Mouse (Mus musculus) CH12.LX (cell line): ENCODE results near the gene Apobr. TPM values are rescaled to one million over a fixed set of nuclear protein-coding genes. Genes with fewer than 3 reads are reported as not detected.

Source experiments
- DNase-seq: peaks from one replicate; pipeline ENCODE4 v3.0.0-alpha.2; 2013; ENCODE audit errors: extremely low read depth
- H3K27ac ChIP-seq: 2 replicates; pipeline ENCODE4 v1.5.1; 2012; ENCODE audit warnings: low read depth, mild to moderate bottlenecking, control low read depth, moderate library complexity; ENCODE audit not compliant: insufficient read depth
- H3K27me3 ChIP-seq: replicated peaks from 2 replicates; pipeline ENCODE3; 2012; ENCODE audit warnings: inconsistent platforms
- H3K36me3 ChIP-seq, 2 experiments: replicated peaks in 1 of 2; 2 replicates each; pipeline versions ENCODE3 to v1.6.1; 2012; ENCODE audit warnings: inconsistent platforms in 1 of 2, low read length in 1 of 2, mild to moderate bottlenecking in 1 of 2, mixed read lengths in 1 of 2, moderate library complexity in 1 of 2; ENCODE audit not compliant: control insufficient read depth in 1 of 2, insufficient read depth in 1 of 2
- H3K4me1 ChIP-seq, 2 experiments: 2 replicates each; pipeline ENCODE4 v1.6.1; 2012; ENCODE audit warnings: inconsistent platforms in 1 of 2, moderate library complexity in 1 of 2; ENCODE audit not compliant: insufficient read depth in 2 of 2, control insufficient read depth in 1 of 2
- H3K4me2 ChIP-seq: 2 replicates; pipeline ENCODE4 v1.6.1; 2012; ENCODE audit warnings: low read depth, mild to moderate bottlenecking, control low read depth; ENCODE audit not compliant: poor library complexity, insufficient read depth, severe bottlenecking
- H3K4me3 ChIP-seq, 3 experiments: fragments of 150-350 bp in 1 of 3; sonication (generic) in 1 of 3; replicated peaks in 1 of 3; 2 replicates each; pipeline versions ENCODE3 to v1.5.1; 2011 to 2012; ENCODE audit warnings: low read depth in 2 of 3, low read length in 2 of 3, mild to moderate bottlenecking in 2 of 3, moderate library complexity in 2 of 3, control low read depth in 1 of 3, improper control_type of control experiment in 1 of 3, inconsistent platforms in 1 of 3, mixed read lengths in 1 of 3; ENCODE audit not compliant: poor library complexity in 1 of 3
- H3K79me2 ChIP-seq: replicated peaks from 2 replicates; pipeline ENCODE4 v1.6.1; 2012; ENCODE audit warnings: mild to moderate bottlenecking, moderate library complexity; ENCODE audit not compliant: control insufficient read depth, poor library complexity, insufficient read depth, severe bottlenecking; ENCODE audit errors: extremely low read depth
- H3K9ac ChIP-seq: 2 replicates; pipeline ENCODE4 v1.6.1; 2012; ENCODE audit warnings: low read depth, mild to moderate bottlenecking, control low read depth, moderate library complexity; ENCODE audit not compliant: insufficient read depth
- H3K9me3 ChIP-seq: replicated peaks from 2 replicates; pipeline ENCODE3; 2012; ENCODE audit warnings: low read length, inconsistent platforms, mixed read lengths
- BHLHE40 ChIP-seq: IDR thresholded peaks from 2 replicates; pipeline ENCODE4 v1.6.1; 2011; ENCODE audit warnings: mild to moderate bottlenecking, low read depth, low read length, improper control_type of control experiment
- CHD1 ChIP-seq: IDR thresholded peaks from 2 replicates; pipeline ENCODE4 v1.6.1; 2012; ENCODE audit warnings: low read depth, low read length, improper control_type of control experiment, inconsistent platforms
- CHD2 ChIP-seq: IDR thresholded peaks from 2 replicates; pipeline ENCODE4 v1.6.1; 2011; ENCODE audit warnings: low read length, improper control_type of control experiment
- E2F4 ChIP-seq: IDR thresholded peaks from 2 replicates; pipeline ENCODE4 v1.6.1; 2011; ENCODE audit warnings: low read depth, low read length, improper control_type of control experiment; ENCODE audit not compliant: insufficient replicate concordance
- ELF1 ChIP-seq: IDR thresholded peaks from 2 replicates; pipeline ENCODE4 v1.6.1; 2014; ENCODE audit warnings: low read depth, mild to moderate bottlenecking, inconsistent platforms, low read length, improper control_type of control experiment
- EP300 ChIP-seq: IDR thresholded peaks from 2 replicates; pipeline ENCODE4 v1.6.1; 2011; ENCODE audit warnings: low read length, improper control_type of control experiment
- GABPA ChIP-seq: IDR thresholded peaks from 2 replicates; pipeline ENCODE4 v1.6.1; 2012; ENCODE audit warnings: low read depth, low read length, improper control_type of control experiment, inconsistent platforms; ENCODE audit not compliant: insufficient replicate concordance
- JUN ChIP-seq: IDR thresholded peaks from 2 replicates; pipeline ENCODE4 v1.6.1; 2011; ENCODE audit warnings: low read depth, mild to moderate bottlenecking, low read length, improper control_type of control experiment, moderate library complexity; ENCODE audit not compliant: insufficient read depth
- KAT2A ChIP-seq: IDR thresholded peaks from 2 replicates; pipeline ENCODE4 v1.6.1; 2012; ENCODE audit warnings: low read length, improper control_type of control experiment, inconsistent platforms; ENCODE audit not compliant: insufficient replicate concordance
- MAX ChIP-seq: IDR thresholded peaks from 2 replicates; pipeline ENCODE4 v1.6.1; 2011; ENCODE audit warnings: low read length, improper control_type of control experiment
- MAZ ChIP-seq: IDR thresholded peaks from 2 replicates; pipeline ENCODE4 v1.6.1; 2012; ENCODE audit warnings: low read depth, mild to moderate bottlenecking, inconsistent platforms, low read length, improper control_type of control experiment, moderate library complexity
- MXI1 ChIP-seq: IDR thresholded peaks from 2 replicates; pipeline ENCODE4 v1.6.1; 2011; ENCODE audit warnings: mild to moderate bottlenecking, low read depth, low read length, improper control_type of control experiment
- MYC ChIP-seq: IDR thresholded peaks from 2 replicates; pipeline ENCODE4 v1.6.1; 2011; ENCODE audit warnings: low read depth, mild to moderate bottlenecking, improper control_type of control experiment, low read length
- NELFE ChIP-seq: IDR thresholded peaks from 2 replicates; pipeline ENCODE4 v1.6.1; 2011; ENCODE audit warnings: low read depth, low read length, improper control_type of control experiment
- PAX5 ChIP-seq: IDR thresholded peaks from 2 replicates; pipeline ENCODE4 v1.6.1; 2012; ENCODE audit warnings: low read length, inconsistent platforms, mixed read lengths
- POLR2A ChIP-seq: IDR thresholded peaks from 2 replicates; pipeline ENCODE4 v1.6.1; 2011; ENCODE audit warnings: low read depth, mild to moderate bottlenecking, improper control_type of control experiment, low read length
- POLR2AphosphoS2 ChIP-seq: IDR thresholded peaks from 2 replicates; pipeline ENCODE4 v1.6.1; 2011; ENCODE audit warnings: low read depth, low read length, improper control_type of control experiment
- RAD21 ChIP-seq: IDR thresholded peaks from 2 replicates; pipeline ENCODE4 v1.6.1; 2011; ENCODE audit warnings: low read depth, mild to moderate bottlenecking, low read length, improper control_type of control experiment, moderate library complexity
- RCOR1 ChIP-seq: conservative IDR thresholded peaks from 2 replicates; pipeline ENCODE4 v1.6.1; 2012; ENCODE audit warnings: low read depth, mild to moderate bottlenecking, inconsistent platforms, low read length, improper control_type of control experiment
- SMC3 ChIP-seq: IDR thresholded peaks from 2 replicates; pipeline ENCODE4 v1.6.1; 2011; ENCODE audit warnings: low read depth, low read length, improper control_type of control experiment
- TCF12 ChIP-seq: IDR thresholded peaks from 2 replicates; pipeline ENCODE4 v1.6.1; 2014; ENCODE audit warnings: low read depth, mild to moderate bottlenecking, inconsistent platforms, low read length, improper control_type of control experiment
- ZC3H11A ChIP-seq: IDR thresholded peaks from 2 replicates; pipeline ENCODE4 v1.6.1; 2012; ENCODE audit warnings: low read depth, mild to moderate bottlenecking, inconsistent platforms, low read length, improper control_type of control experiment
- ZMIZ1 ChIP-seq: IDR thresholded peaks from 2 replicates; pipeline ENCODE4 v1.6.1; 2012; ENCODE audit warnings: low read depth, mild to moderate bottlenecking, inconsistent platforms, low read length, improper control_type of control experiment
- dilution Hi-C: fragments of 300-500 bp; cut with MboI; formaldehyde crosslinking; loops from 2 replicates; pipeline ENCODE4 v1.14.3; 2020; ENCODE audit warnings: low sequenced_read_pairs; ENCODE audit not compliant: extremely low pct_unique_long_range_greater_than_20kb, extremely low pct_ligation_motif_present
- in situ Hi-C: fragments of 300-500 bp; cut with MboI; formaldehyde crosslinking; loops from 3 replicates; pipeline ENCODE4 v1.14.3; 2019; ENCODE audit warnings: low sequenced_read_pairs, low pct_ligation_motif_present, low pct_unique_long_range_greater_than_20kb, mixed read lengths
- polyA plus RNA-seq: library from polyadenylated mRNA; unstranded; fragments of >175 nt; gene quantifications from 2 replicates; pipeline ENCODE4 v1.2.1, GENCODE M21; 2012; ENCODE audit warnings: low read depth; ENCODE audit not compliant: insufficient read length
- total RNA-seq, 2 experiments: library from RNA; depleted of rRNA; stranded (reverse); fragments of 300-350 nt in 1 of 2; fragments of >200 nt in 1 of 2; gene quantifications; 2 replicates each; pipeline ENCODE4 v1.2.3; 2012 to 2014

The Apobr gene
- total and polyA plus RNA-seq, 3 experiments: 1.5 to 9.7 (median 1.8) TPM

GRCm38 (mm10) chr7:126535766-126536165, 49.0 kb upstream of the Apobr start:
- no peak overlapping the region for H3K27ac ChIP-seq
- H3K4me2 ChIP-seq: no peak overlapping the region
- H3K79me2 ChIP-seq: no peaks in the 10 kb centered on the region
- dilution Hi-C loops: no loop called here
- peaks cover 0 to 13% of the 10 kb centered on the region in 2 experiments; a peak in 2 of 4 replicates for H3K4me1 ChIP-seq
- TF ChIP-seq POLR2AphosphoS2 (no peak), RAD21 (no peak), TCF12 (no peak), MAZ (no peak), E2F4 (no peak), BHLHE40 (no peak), SMC3 (no peak), MAX (no peak), ZC3H11A (no peak), EP300 (no peak), MXI1 (no peak), CHD1 (no peak), KAT2A (no peak), CHD2 (no peak), ELF1 (no peak), ZMIZ1 (no peak), MYC (no peak), JUN (no peak), GABPA (no peak), PAX5 (no peak)
- in situ Hi-C loops: no loop called here
- H3K4me3 ChIP-seq: no peak overlapping the region
- no peak overlapping the region for H3K9ac ChIP-seq
- no peaks in the 10 kb centered on the region for H3K9me3 ChIP-seq
- H3K36me3 ChIP-seq: no peaks in the 10 kb centered on the region
- no peak for DNase-seq
- no peaks in the 10 kb centered on the region for H3K27me3 ChIP-seq

GRCm38 (mm10) chr7:126536466-126536865, 48.3 kb upstream of the Apobr start:
- Histone ChIP-seq H3K27ac (no peak overlapping the region), H3K27me3 (no peaks in the 10 kb centered on the region), H3K4me1 (peaks cover 0 to 13% of the 10 kb centered on the region in 2 experiments; a peak in 2 of 4 replicates), H3K4me2 (no peak overlapping the region), H3K79me2 (no peaks in the 10 kb centered on the region), H3K9me3 (no peaks in the 10 kb centered on the region), H3K9ac (no peak overlapping the region), H3K4me3 (no peak overlapping the region), H3K36me3 (peaks cover 0 to 4% of the 10 kb centered on the region in 2 experiments)
- dilution Hi-C loops (no loop called here), in situ Hi-C loops (no loop called here)
- no peak for DNase-seq
- TF ChIP-seq RCOR1 (no peak), NELFE (no peak), POLR2AphosphoS2 (no peak), MXI1 (no peak), POLR2A (no peak), MAX (no peak)
